Mouse (Mus musculus): ENCODE measurements around the gene Plekha5.
A peak's percentile ranks its signal among the peaks of the same experiment; 100 is the strongest.
"Not testable (repeated sequence)": the region's sequence is repeated elsewhere in the genome, so short reads cannot be mapped to it uniquely, and the experiment has no call there.

Plekha5 gene

GRCm38 (mm10) chr6:140490220-140490619 lies 66.4 kb downstream of the Plekha5 start:
- DNase-seq (ENCODE audit: low spot score), result no peak

- DNase-seq (ENCODE audit: low spot score), result peak; percentile 66
Observed at GRCm38 (mm10) chr6:140490921-140491537, 67.2 kb downstream of the Plekha5 start.

GRCm38 (mm10) chr6:140492043-140492442 lies 68.2 kb downstream of the Plekha5 start:
- no peak for DNase-seq (ENCODE audit: low spot score)

- no peak for DNase-seq (ENCODE audit: low spot score)
Observed at GRCm38 (mm10) chr6:140498074-140498473, 74.2 kb downstream of the Plekha5 start.

- DNase-seq (ENCODE audit: low spot score), result no peak
Observed at GRCm38 (mm10) chr6:140498958-140499357, 75.1 kb downstream of the Plekha5 start.

GRCm38 (mm10) chr6:140500829-140501228 lies 77.0 kb downstream of the Plekha5 start:
- not testable (repeated sequence) for DNase-seq (ENCODE audit: low spot score)

- no peak for DNase-seq (ENCODE audit: low spot score)
Observed at GRCm38 (mm10) chr6:140501841-140502240, 78.0 kb downstream of the Plekha5 start.

GRCm38 (mm10) chr6:140504796-140505195 lies 80.9 kb downstream of the Plekha5 start:
- DNase-seq (ENCODE audit: low spot score), result no peak

GRCm38 (mm10) chr6:140507605-140508004 lies 83.8 kb downstream of the Plekha5 start:
- no peak for DNase-seq (ENCODE audit: low spot score)

GRCm38 (mm10) chr6:140508475-140509150 lies 84.8 kb downstream of the Plekha5 start:
- DNase-seq (ENCODE audit: low spot score), result no peak

GRCm38 (mm10) chr6:140509151-140509530 lies 85.3 kb downstream of the Plekha5 start:
- no peak for DNase-seq (ENCODE audit: low spot score)

- no peak for DNase-seq (ENCODE audit: low spot score)
Observed at GRCm38 (mm10) chr6:140512016-140512415, 88.2 kb downstream of the Plekha5 start.

GRCm38 (mm10) chr6:140512427-140512826 lies 88.6 kb downstream of the Plekha5 start:
- no peak for DNase-seq (ENCODE audit: low spot score)

- DNase-seq (ENCODE audit: low spot score), result no peak
Observed at GRCm38 (mm10) chr6:140514205-140515110, 90.6 kb downstream of the Plekha5 start.

- DNase-seq (ENCODE audit: low spot score), result no peak
Observed at GRCm38 (mm10) chr6:140515550-140515949, 91.7 kb downstream of the Plekha5 start.

GRCm38 (mm10) chr6:140516202-140516601 lies 92.3 kb downstream of the Plekha5 start:
- DNase-seq (ENCODE audit: low spot score), result no peak

GRCm38 (mm10) chr6:140517188-140517587 lies 93.3 kb downstream of the Plekha5 start:
- DNase-seq (ENCODE audit: low spot score), result peak; percentile 43

GRCm38 (mm10) chr6:140519019-140519418 lies 95.2 kb downstream of the Plekha5 start:
- no peak for DNase-seq (ENCODE audit: low spot score)

GRCm38 (mm10) chr6:140519488-140520159 lies 95.8 kb downstream of the Plekha5 start:
- DNase-seq (ENCODE audit: low spot score), result no peak

- DNase-seq (ENCODE audit: low spot score), result no peak
Observed at GRCm38 (mm10) chr6:140520961-140521360, 97.1 kb downstream of the Plekha5 start.

GRCm38 (mm10) chr6:140521832-140522231 lies 98.0 kb downstream of the Plekha5 start:
- no peak for DNase-seq (ENCODE audit: low spot score)

- DNase-seq (ENCODE audit: low spot score), result no peak
Observed at GRCm38 (mm10) chr6:140523600-140523999, 99.7 kb downstream of the Plekha5 start.

All from retina, embryonic 14.5 days (tissue).